Mouse (Mus musculus) spleen, postnatal 36 days (tissue): ENCODE data around the gene Sh3bp5l.

ENCODE experiments used
- DNase-seq, 2 experiments: peaks; one replicate each; pipeline ENCODE4 v3.0.0; 2022; ENCODE audit warnings: low spot score in 2 of 2, mixed read lengths in 1 of 2

Sh3bp5l gene

GRCm38 (mm10) chr11:58377686-58378085 lies 47.2 kb downstream of the Sh3bp5l start:
- DNase-seq: no peak

- no peak for DNase-seq
Measured at GRCm38 (mm10) chr11:58378763-58379278, 48.3 kb downstream of the Sh3bp5l start, which contains the start of gene Lypd8. TSS of gene Lypd8 (plus strand) at chr11:58379043.

GRCm38 (mm10) chr11:58379516-58379915 lies 49.0 kb downstream of the Sh3bp5l start:
- no peak for DNase-seq

GRCm38 (mm10) chr11:58382471-58382870 lies 51.9 kb downstream of the Sh3bp5l start:
- DNase-seq: no peak
